Mouse (Mus musculus) liver, embryonic 12.5 days (tissue): ENCODE results near the gene Amigo1. TPM values are rescaled to one million over a fixed set of nuclear protein-coding genes. Genes with fewer than 3 reads are reported as not detected.

ENCODE experiments used
- ATAC-seq: fragments of 200-750 bp; cut with Nextera tagmentation; 2 replicates; pipeline ENCODE4 v1.8.0; 2017; ENCODE audit warnings: moderate number of reproducible peaks, mild to moderate bottlenecking, moderate library complexity
- H3K27ac ChIP-seq: fragments of 300-500 bp; sonication (generic); 2 replicates; pipeline ENCODE4 v1.5.1; 2016; ENCODE audit warnings: mild to moderate bottlenecking
- H3K27me3 ChIP-seq: fragments of 300-500 bp; sonication (generic); replicated peaks from 2 replicates; pipeline ENCODE4 v1.6.1; 2016; ENCODE audit warnings: mild to moderate bottlenecking, moderate library complexity
- H3K36me3 ChIP-seq: fragments of 300-500 bp; sonication (generic); 2 replicates; pipeline ENCODE4 v1.6.1; 2016; ENCODE audit warnings: mild to moderate bottlenecking, moderate library complexity
- H3K4me1 ChIP-seq: fragments of 300-500 bp; sonication (generic); 2 replicates; pipeline ENCODE4 v1.6.1; 2016
- H3K4me2 ChIP-seq: fragments of 300-500 bp; sonication (generic); 2 replicates; pipeline ENCODE4 v1.6.1; 2016; ENCODE audit warnings: mild to moderate bottlenecking, moderate library complexity
- H3K4me3 ChIP-seq: fragments of 300-500 bp; sonication (generic); 2 replicates; pipeline ENCODE4 v1.5.1; 2016; ENCODE audit warnings: mild to moderate bottlenecking, moderate library complexity
- H3K9ac ChIP-seq: fragments of 300-500 bp; sonication (generic); 2 replicates; pipeline ENCODE4 v1.6.1; 2016; ENCODE audit warnings: mild to moderate bottlenecking, moderate library complexity
- H3K9me3 ChIP-seq: fragments of 300-500 bp; sonication (generic); replicated peaks from 2 replicates; pipeline ENCODE4 v1.6.1; 2016; ENCODE audit warnings: mild to moderate bottlenecking, moderate library complexity
- WGBS: fragments of 180-500 bp; shearing (Covaris S2); methylation state at CpG from one replicate; pipeline ENCODE4 v1.1.7; 2016; ENCODE audit not compliant: insufficient replicate concordance; 5-methylcytosine and 5-hydroxymethylcytosine counted together
- polyA plus RNA-seq: library from polyadenylated mRNA; unstranded; fragments of >200 nt; fragmentation: Nextera tagmentation; extraction: Ambion mirVana; gene quantifications from 2 replicates; pipeline ENCODE4 v1.2.1, GENCODE M21; 2016

Gene Amigo1
- polyA plus RNA-seq, 1 experiment from 2014 or later = 1.1 TPM

- no peak overlapping the region for H3K4me3 ChIP-seq
- no peak overlapping the region for H3K4me2 ChIP-seq
- H3K27ac ChIP-seq = no peak overlapping the region
- 28% methylated on average over 9 of the region's 9 CpGs for WGBS
- peaks cover 30% of the 10 kb centered on the region for H3K27me3 ChIP-seq
- no peak overlapping the region for H3K9ac ChIP-seq
- 0 out of 2 replicates have a peak, but pooled peaks have one; percentile 3 for ATAC-seq
- no peaks in the 10 kb centered on the region for H3K4me1 ChIP-seq
- H3K9me3 ChIP-seq = no peaks in the 10 kb centered on the region
- H3K36me3 ChIP-seq = no peaks in the 10 kb centered on the region
Observed at GRCm38 (mm10) chr3:108164807-108165206, 21.3 kb upstream of the Amigo1 start.

GRCm38 (mm10) chr3:108165532-108166315, 20.4 kb upstream of the Amigo1 start:
- Histone ChIP-seq H3K4me3 (no peak overlapping the region), H3K36me3 (no peaks in the 10 kb centered on the region), H3K4me2 (no peak overlapping the region), H3K4me1 (no peaks in the 10 kb centered on the region), H3K9me3 (no peaks in the 10 kb centered on the region), H3K27ac (no peak overlapping the region), H3K9ac (no peak overlapping the region), H3K27me3 (peaks cover 30% of the 10 kb centered on the region)
- ATAC-seq = 0 out of 2 replicates have a peak, but pooled peaks have one; percentile 27
- 55% methylated on average over 10 of the region's 10 CpGs for WGBS

- Histone ChIP-seq H3K4me2 (no peak overlapping the region), H3K27me3 (peaks cover 27% of the 10 kb centered on the region), H3K36me3 (no peaks in the 10 kb centered on the region), H3K4me3 (no peak overlapping the region), H3K27ac (no peak overlapping the region), H3K9me3 (no peaks in the 10 kb centered on the region), H3K9ac (no peak overlapping the region), H3K4me1 (no peaks in the 10 kb centered on the region)
- WGBS = 34% methylated on average over 10 of the region's 11 CpGs
- ATAC-seq = no peak
Observed at GRCm38 (mm10) chr3:108166486-108167211, 19.5 kb upstream of the Amigo1 start.

GRCm38 (mm10) chr3:108167499-108167898, 18.6 kb upstream of the Amigo1 start:
- WGBS = 52% methylated on average over 14 of the region's 14 CpGs
- Histone ChIP-seq H3K27me3 (peaks cover 30% of the 10 kb centered on the region), H3K4me1 (no peaks in the 10 kb centered on the region), H3K4me2 (no peak overlapping the region), H3K9me3 (no peaks in the 10 kb centered on the region), H3K36me3 (no peaks in the 10 kb centered on the region), H3K27ac (no peak overlapping the region), H3K9ac (no peak overlapping the region), H3K4me3 (no peak overlapping the region)
- no peak for ATAC-seq

GRCm38 (mm10) chr3:108169199-108169598, 16.9 kb upstream of the Amigo1 start:
- Histone ChIP-seq H3K27ac (no peak overlapping the region), H3K27me3 (peaks cover 36% of the 10 kb centered on the region), H3K4me3 (no peak overlapping the region), H3K4me2 (no peak overlapping the region), H3K9me3 (no peaks in the 10 kb centered on the region), H3K9ac (no peak overlapping the region), H3K4me1 (no peaks in the 10 kb centered on the region), H3K36me3 (no peaks in the 10 kb centered on the region)
- no peak for ATAC-seq
- WGBS = 48% methylated on average over 3 of the region's 3 CpGs

GRCm38 (mm10) chr3:108174672-108175531, 11.2 kb upstream of the Amigo1 start:
- WGBS = 48% methylated on average over 14 of the region's 14 CpGs
- Histone ChIP-seq H3K4me2 (no peak overlapping the region), H3K4me3 (no peak overlapping the region), H3K27ac (no peak overlapping the region), H3K36me3 (no peaks in the 10 kb centered on the region), H3K27me3 (peaks cover 39% of the 10 kb centered on the region), H3K4me1 (no peaks in the 10 kb centered on the region), H3K9ac (no peak overlapping the region), H3K9me3 (no peaks in the 10 kb centered on the region)
- no peak for ATAC-seq

- Histone ChIP-seq H3K27me3 (peaks cover 35% of the 10 kb centered on the region), H3K27ac (no peak overlapping the region), H3K4me2 (no peak overlapping the region), H3K9me3 (no peaks in the 10 kb centered on the region), H3K4me1 (no peaks in the 10 kb centered on the region), H3K9ac (no peak overlapping the region), H3K4me3 (no peak overlapping the region), H3K36me3 (no peaks in the 10 kb centered on the region)
- 68% methylated on average over 7 of the region's 7 CpGs for WGBS
- no peak for ATAC-seq
Observed at GRCm38 (mm10) chr3:108178756-108179715, 7.1 kb upstream of the Amigo1 start.

- H3K4me1 ChIP-seq = peaks cover 3% of the 10 kb centered on the region; the same call in 1 of the 2 replicates
- WGBS = 22% methylated on average over 2 of the region's 2 CpGs
- ATAC-seq = no peak
Observed at GRCm38 (mm10) chr3:108180514-108180913, 5.6 kb upstream of the Amigo1 start.

GRCm38 (mm10) chr3:108184742-108185141, 1.4 kb upstream of the Amigo1 start:
- H3K27ac ChIP-seq = no peak overlapping the region
- ATAC-seq = no peak
- peaks cover 22% of the 10 kb centered on the region for H3K4me1 ChIP-seq
- no peak overlapping the region for H3K9ac ChIP-seq
- peaks cover 72% of the 10 kb centered on the region for H3K27me3 ChIP-seq
- H3K4me3 ChIP-seq = no peak overlapping the region
- H3K36me3 ChIP-seq = no peaks in the 10 kb centered on the region
- no peak overlapping the region for H3K4me2 ChIP-seq
- H3K9me3 ChIP-seq = no peaks in the 10 kb centered on the region
- 45% methylated on average over 3 of the region's 3 CpGs for WGBS

More at GRCm38 (mm10) chr3:108180514-108180913, 5.6 kb upstream of the Amigo1 start:
- Histone ChIP-seq H3K27me3 (peaks cover 36% of the 10 kb centered on the region), H3K36me3 (no peaks in the 10 kb centered on the region), H3K9me3 (no peaks in the 10 kb centered on the region), H3K9ac (no peak overlapping the region), H3K27ac (no peak overlapping the region), H3K4me2 (no peak overlapping the region), H3K4me3 (no peak overlapping the region)

GRCm38 (mm10) chr3:108185460-108186097, 556 bp upstream of the Amigo1 start:
- no peaks in the 10 kb centered on the region for H3K36me3 ChIP-seq
- no peak overlapping the region for H3K27ac ChIP-seq
- H3K27me3 ChIP-seq = peaks cover 74% of the 10 kb centered on the region
- peak overlapping the region; percentile 98 for H3K4me2 ChIP-seq
- peaks cover 28% of the 10 kb centered on the region for H3K4me1 ChIP-seq
- peak overlapping the region; percentile 72 for H3K4me3 ChIP-seq
- ATAC-seq = no peak
- WGBS = 4% methylated on average over 16 of the region's 16 CpGs
- H3K9me3 ChIP-seq = no peaks in the 10 kb centered on the region
- peak overlapping the region; percentile 27; the same call in 1 of the 2 replicates for H3K9ac ChIP-seq
